Mouse (Mus musculus) ovary, adult 18-20 months (tissue): ENCODE measurements around the gene Gps1.
"Not testable (repeated sequence)": the region's sequence is repeated elsewhere in the genome, so short reads cannot be mapped to it uniquely, and the experiment has no call there.

ENCODE experiments used
- DNase-seq: peaks from one replicate; pipeline ENCODE4 v3.0.0; 2022; ENCODE audit warnings: low spot score, mixed read lengths

Gene Gps1

GRCm38 (mm10) chr11:120785145-120785544 is 1.1 kb downstream of the Gps1 start:
- DNase-seq, result no peak

- not testable (repeated sequence) for DNase-seq
These were observed 4.4 kb downstream of the Gps1 start for GRCm38 (mm10) chr11:120788460-120788859.

- no peak for DNase-seq
These were observed 5.3 kb downstream of the Gps1 start for GRCm38 (mm10) chr11:120789355-120789754.

- no peak for DNase-seq
These were observed 5.7 kb downstream of the Gps1 start for GRCm38 (mm10) chr11:120789810-120790209.

- DNase-seq, result no peak
These were observed 8.6 kb downstream of the Gps1 start for GRCm38 (mm10) chr11:120792652-120793051.

- peak; percentile 91 for DNase-seq
These were observed 11.9 kb downstream of the Gps1 start, which contains the start of gene Dus1l for GRCm38 (mm10) chr11:120795756-120796613. Gene Dus1l, minus strand, starts transcription at chr11:120796403.

- DNase-seq, result no peak
These were observed 12.5 kb downstream of the Gps1 start for GRCm38 (mm10) chr11:120796614-120796946.

GRCm38 (mm10) chr11:120798244-120798643 is 14.2 kb downstream of the Gps1 start:
- no peak for DNase-seq

- no peak for DNase-seq
These were observed 15.3 kb downstream of the Gps1 start for GRCm38 (mm10) chr11:120799316-120799890.

GRCm38 (mm10) chr11:120800061-120800904 is 16.2 kb downstream of the Gps1 start:
- DNase-seq, result peak; percentile 83

- DNase-seq, result no peak
These were observed 20.2 kb downstream of the Gps1 start for GRCm38 (mm10) chr11:120804274-120804673.

GRCm38 (mm10) chr11:120804769-120805168 is 20.7 kb downstream of the Gps1 start:
- DNase-seq, result no peak

GRCm38 (mm10) chr11:120805375-120806298 is 21.6 kb downstream of the Gps1 start:
- no peak for DNase-seq

GRCm38 (mm10) chr11:120808010-120808409 is 23.9 kb downstream of the Gps1 start:
- DNase-seq, result no peak

- no peak for DNase-seq
These were observed 28.0 kb downstream of the Gps1 start for GRCm38 (mm10) chr11:120812068-120812467.

GRCm38 (mm10) chr11:120817358-120817757 is 33.3 kb downstream of the Gps1 start:
- DNase-seq, result no peak

- DNase-seq, result no peak
These were observed 34.2 kb downstream of the Gps1 start for GRCm38 (mm10) chr11:120818251-120818650.

GRCm38 (mm10) chr11:120819556-120819955 is 35.5 kb downstream of the Gps1 start:
- no peak for DNase-seq

- no peak for DNase-seq
These were observed 36.5 kb downstream of the Gps1 start for GRCm38 (mm10) chr11:120820546-120820945.

GRCm38 (mm10) chr11:120821076-120821922 is 37.2 kb downstream of the Gps1 start:
- DNase-seq, result peak; percentile 83

GRCm38 (mm10) chr11:120822321-120822720 is 38.2 kb downstream of the Gps1 start:
- no peak for DNase-seq
